Mouse (Mus musculus) lung, adult 18-20 months (tissue): ENCODE results near the gene Sap25.
A peak's percentile ranks its signal among the peaks of the same experiment; 100 is the strongest.

Experiments
- DNase-seq, 2 experiments: peaks; one replicate each; pipeline ENCODE4 v3.0.0; 2022; ENCODE audit warnings: mixed read lengths in 2 of 2

Gene Sap25

GRCm38 (mm10) chr5:137668971-137669370 lies 27.8 kb downstream of the Sap25 start:
- no peak for DNase-seq

- no peak for DNase-seq
Measured at GRCm38 (mm10) chr5:137670240-137670639, 29.1 kb downstream of the Sap25 start.

- DNase-seq = peak; percentile 77 to 88
Measured at GRCm38 (mm10) chr5:137671443-137672240, 30.5 kb downstream of the Sap25 start.

- no peak for DNase-seq
Measured at GRCm38 (mm10) chr5:137672361-137672760, 31.2 kb downstream of the Sap25 start.

GRCm38 (mm10) chr5:137673015-137673414 lies 31.9 kb downstream of the Sap25 start:
- DNase-seq = no peak

GRCm38 (mm10) chr5:137674786-137675185 lies 33.7 kb downstream of the Sap25 start:
- no peak for DNase-seq

- no peak for DNase-seq
Measured at GRCm38 (mm10) chr5:137677859-137678258, 36.7 kb downstream of the Sap25 start.

- no peak for DNase-seq
Measured at GRCm38 (mm10) chr5:137678736-137679135, 37.6 kb downstream of the Sap25 start.

GRCm38 (mm10) chr5:137679726-137680125 lies 38.6 kb downstream of the Sap25 start:
- DNase-seq = no peak

- DNase-seq = no peak
Measured at GRCm38 (mm10) chr5:137682526-137682925, 41.4 kb downstream of the Sap25 start.

GRCm38 (mm10) chr5:137683388-137684293 lies 42.5 kb downstream of the Sap25 start:
- DNase-seq = peak in 1 of 2 experiments; percentile 55

- DNase-seq = peak; percentile 100
Measured at GRCm38 (mm10) chr5:137684294-137685123, 43.4 kb downstream of the Sap25 start, which contains the start of gene Agfg2. Gene Agfg2 (minus strand): TSS chr5:137684726.

- no peak for DNase-seq
Measured at GRCm38 (mm10) chr5:137685653-137686052, 44.5 kb downstream of the Sap25 start.

GRCm38 (mm10) chr5:137686127-137686790 lies 45.1 kb downstream of the Sap25 start:
- DNase-seq = no peak

GRCm38 (mm10) chr5:137689974-137690373 lies 48.8 kb downstream of the Sap25 start:
- no peak for DNase-seq

- no peak for DNase-seq
Measured at GRCm38 (mm10) chr5:137690531-137690930, 49.4 kb downstream of the Sap25 start.

- DNase-seq = no peak
Measured at GRCm38 (mm10) chr5:137691881-137692280, 50.7 kb downstream of the Sap25 start.
